Mouse (Mus musculus): ENCODE measurements around the gene Lonp1.
"Not testable (repeated sequence)": the region's sequence is repeated elsewhere in the genome, so short reads cannot be mapped to it uniquely, and the experiment has no call there.

Gene Lonp1

GRCm38 (mm10) chr17:56617628-56618027, 9.1 kb downstream of the Lonp1 start:
- no peak for DNase-seq

- DNase-seq: no peak
These were observed 10.0 kb downstream of the Lonp1 start for GRCm38 (mm10) chr17:56616725-56617124.

GRCm38 (mm10) chr17:56615792-56616191, 10.9 kb downstream of the Lonp1 start:
- no peak for DNase-seq

GRCm38 (mm10) chr17:56615136-56615784, 11.4 kb downstream of the Lonp1 start:
- DNase-seq: no peak

- no peak for DNase-seq
These were observed 12.1 kb downstream of the Lonp1 start for GRCm38 (mm10) chr17:56614391-56615135.

- DNase-seq: not testable (repeated sequence)
These were observed 12.8 kb downstream of the Lonp1 start for GRCm38 (mm10) chr17:56613893-56614292.

- peak; percentile 90 to 92 for DNase-seq
These were observed 13.3 kb downstream of the Lonp1 start, which contains the start of gene Rpl36 for GRCm38 (mm10) chr17:56613236-56613844. Rpl36 (plus strand) TSS chr17:56613416.

GRCm38 (mm10) chr17:56612565-56612939, 14.1 kb downstream of the Lonp1 start:
- not testable (repeated sequence) for DNase-seq

- DNase-seq: peak; percentile 23 to 53
These were observed 14.7 kb downstream of the Lonp1 start for GRCm38 (mm10) chr17:56611861-56612564.

- no peak for DNase-seq
These were observed 15.4 kb downstream of the Lonp1 start for GRCm38 (mm10) chr17:56611323-56611722.

- DNase-seq: peak; percentile 91 to 94
These were observed 17.1 kb downstream of the Lonp1 start, which contains the start of gene 2410015M20Rik for GRCm38 (mm10) chr17:56609452-56610171. 2410015M20Rik (minus strand) TSS chr17:56609771.

GRCm38 (mm10) chr17:56608699-56609098, 18.0 kb downstream of the Lonp1 start:
- no peak for DNase-seq

GRCm38 (mm10) chr17:56607521-56608062, 19.1 kb downstream of the Lonp1 start:
- no peak for DNase-seq

- no peak for DNase-seq
These were observed 21.3 kb downstream of the Lonp1 start for GRCm38 (mm10) chr17:56605431-56605830.

- no peak for DNase-seq
These were observed 22.3 kb downstream of the Lonp1 start for GRCm38 (mm10) chr17:56604422-56604821.

- no peak for DNase-seq
These were observed 22.7 kb downstream of the Lonp1 start for GRCm38 (mm10) chr17:56604070-56604380.

- no peak for DNase-seq
These were observed 23.3 kb downstream of the Lonp1 start for GRCm38 (mm10) chr17:56603186-56604069.

GRCm38 (mm10) chr17:56593527-56594271, 33.0 kb downstream of the Lonp1 start:
- no peak for DNase-seq

GRCm38 (mm10) chr17:56592553-56592952, 34.1 kb downstream of the Lonp1 start:
- DNase-seq: no peak

GRCm38 (mm10) chr17:56588921-56589320, 37.8 kb downstream of the Lonp1 start:
- no peak for DNase-seq
